Mouse (Mus musculus) lung, postnatal 0 days (tissue): Measurements from ENCODE around the gene Il11ra1.
A peak's percentile ranks its signal among the peaks of the same experiment; 100 is the strongest.

Experiments
- CTCF ChIP-seq: IDR thresholded peaks from 2 replicates; pipeline ENCODE4 v1.5.1; 2016; ENCODE audit warnings: antibody characterized with exemption, mild to moderate bottlenecking
- EP300 ChIP-seq: IDR thresholded peaks from 2 replicates; pipeline ENCODE4 v1.6.1; 2016; ENCODE audit warnings: antibody characterized with exemption, mild to moderate bottlenecking, control low read depth

DNA sequence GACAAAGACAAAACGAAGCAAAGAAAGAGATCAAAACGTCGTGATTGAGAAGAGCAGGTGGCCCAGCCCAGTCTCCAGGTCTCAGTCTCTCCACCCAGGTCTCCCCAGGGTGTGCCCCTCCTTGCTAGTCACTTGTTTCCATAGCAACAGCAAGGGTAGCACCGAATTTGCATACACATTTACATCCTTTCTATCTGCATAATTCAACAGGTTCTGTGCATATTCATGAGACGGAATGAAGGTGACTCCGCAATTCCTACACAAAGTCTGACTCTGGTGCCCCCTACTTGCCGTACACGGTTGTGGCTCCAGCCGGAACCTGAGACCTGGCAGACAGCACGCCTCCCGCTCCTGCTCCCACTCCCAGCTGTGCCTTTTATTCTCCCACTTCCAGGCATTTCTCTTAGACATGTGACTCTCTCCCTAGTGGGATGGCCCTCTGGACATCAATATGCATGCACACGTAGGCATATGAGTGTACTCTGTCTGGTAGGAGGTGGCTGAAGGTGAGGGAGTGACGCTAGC is 7.3 kb downstream of the Il11ra1 start:
- TF ChIP-seq CTCF: peak; percentile 77
- TF ChIP-seq EP300: no peak
